ENCODE assay signal across 2 mouse cellular contexts in the genomic region with DNA sequence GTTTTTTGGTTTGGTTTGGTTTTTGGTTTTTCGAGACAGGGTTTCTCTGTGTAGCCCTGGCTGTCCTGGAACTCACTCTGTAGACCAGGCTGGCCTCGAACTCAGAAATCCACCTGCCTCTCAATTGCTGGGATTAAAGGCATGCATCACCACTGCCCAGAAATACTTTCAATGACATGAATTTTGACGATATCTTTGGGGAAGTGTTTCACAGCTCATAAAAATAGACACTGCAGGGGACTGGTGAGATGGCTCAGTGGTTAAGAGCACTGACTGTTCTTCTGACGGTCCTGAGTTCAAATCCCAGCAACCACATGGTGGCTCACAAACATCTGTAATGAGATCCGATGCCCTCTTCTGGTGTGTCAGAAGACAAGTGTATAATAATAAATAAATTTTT.
TF ChIP-seq lines count a peak whose summit lies in the region.

No protein-coding gene starts in this region.

TF ChIP-seq in CH12.LX, 34 proteins besides CTCF, POLR2A, EP300 and RAD21:
- TF ChIP-seq TBP (conservative IDR thresholded peaks at IDR 0.05; ENCODE audit: low read depth, low read length), result peak; percentile 58; the same call in 1 of the 2 replicates

TF ChIP-seq in MEL, 35 proteins besides CTCF, POLR2A, EP300 and RAD21:
- TF ChIP-seq ZNF384 (IDR thresholded peaks at IDR 0.05; ENCODE audit: low read depth, low read length) (peak; percentile 35; the same call in 1 of the 2 replicates), MAFK (IDR thresholded peaks at IDR 0.05; ENCODE audit: borderline replicate concordance, low read depth, low read length) (peak; percentile 84; the same call in 1 of the 2 replicates), TBP (IDR thresholded peaks at IDR 0.05; ENCODE audit: low read depth, low read length) (peak; percentile 98), ELF1 (IDR thresholded peaks at IDR 0.05; ENCODE audit: low read depth, low read length) (0 out of 2 replicates have a peak, but pooled peaks have one; percentile 34), HCFC1 (IDR thresholded peaks at IDR 0.05; ENCODE audit: low read depth, low read length) (peak; percentile 6; the same call in 1 of the 2 replicates)
